Mouse (Mus musculus) hindbrain, embryonic 10.5 days (tissue): Measurements from ENCODE around the gene Pold1. TPM values are rescaled to one million over a fixed set of nuclear protein-coding genes. Genes with fewer than 3 reads are reported as not detected.
A peak's percentile ranks its signal among the peaks of the same experiment; 100 is the strongest.

Experiments
- DNase-seq: peaks from one replicate; pipeline ENCODE4 v3.0.0-alpha.2; 2017; ENCODE audit warnings: low spot score
- H3K27ac ChIP-seq: fragments of 300-500 bp; sonication (generic); 2 replicates; pipeline ENCODE4 v1.5.1; 2016; ENCODE audit warnings: mild to moderate bottlenecking, moderate library complexity
- H3K27me3 ChIP-seq: fragments of 300-500 bp; sonication (generic); 2 replicates; pipeline ENCODE4 v1.6.1; 2016; ENCODE audit warnings: mild to moderate bottlenecking; ENCODE audit not compliant: poor library complexity, insufficient read depth, severe bottlenecking
- H3K36me3 ChIP-seq: fragments of 300-500 bp; sonication (generic); 2 replicates; pipeline ENCODE4 v1.6.1; 2016; ENCODE audit warnings: mild to moderate bottlenecking, moderate library complexity
- H3K4me1 ChIP-seq: fragments of 300-500 bp; sonication (generic); replicated peaks from 2 replicates; pipeline ENCODE4 v1.6.1; 2016; ENCODE audit warnings: mild to moderate bottlenecking
- H3K4me3 ChIP-seq: fragments of 300-500 bp; sonication (generic); 2 replicates; pipeline ENCODE4 v1.5.1; 2016; ENCODE audit warnings: mild to moderate bottlenecking, moderate library complexity
- H3K9me3 ChIP-seq: fragments of 300-500 bp; sonication (generic); 2 replicates; pipeline ENCODE4 v1.6.1; 2016; ENCODE audit warnings: mild to moderate bottlenecking, moderate library complexity
- WGBS: fragments of 180-500 bp; shearing (Covaris S2); methylation state at CpG from one replicate; pipeline ENCODE4 v1.1.7; 2016; 5-methylcytosine and 5-hydroxymethylcytosine counted together
- polyA plus RNA-seq: library from polyadenylated mRNA; unstranded; fragments of >200 nt; fragmentation: Nextera tagmentation; extraction: Ambion mirVana; gene quantifications from 2 replicates; pipeline ENCODE4 v1.2.1, GENCODE M21; 2016

Pold1 gene
- polyA plus RNA-seq, 1 experiment from 2014 or later = 133 TPM

GRCm38 (mm10) chr7:44551731-44552130, 3.1 kb upstream of the Pold1 start:
- Histone ChIP-seq H3K4me3 (0 out of 2 replicates have a peak overlapping the region, but pooled peaks have one; percentile 9), H3K27ac (no peak overlapping the region), H3K27me3 (0 out of 2 replicates have a peak, but pooled peaks cover 3% of the 10 kb centered on the region), H3K36me3 (peaks cover 36% of the 10 kb centered on the region), H3K9me3 (0 out of 2 replicates have a peak, but pooled peaks cover under 1% of the 10 kb centered on the region), H3K4me1 (peaks cover 34% of the 10 kb centered on the region)
- 77% methylated on average over 22 of the region's 22 CpGs for WGBS
- DNase-seq = no peak

DNA sequence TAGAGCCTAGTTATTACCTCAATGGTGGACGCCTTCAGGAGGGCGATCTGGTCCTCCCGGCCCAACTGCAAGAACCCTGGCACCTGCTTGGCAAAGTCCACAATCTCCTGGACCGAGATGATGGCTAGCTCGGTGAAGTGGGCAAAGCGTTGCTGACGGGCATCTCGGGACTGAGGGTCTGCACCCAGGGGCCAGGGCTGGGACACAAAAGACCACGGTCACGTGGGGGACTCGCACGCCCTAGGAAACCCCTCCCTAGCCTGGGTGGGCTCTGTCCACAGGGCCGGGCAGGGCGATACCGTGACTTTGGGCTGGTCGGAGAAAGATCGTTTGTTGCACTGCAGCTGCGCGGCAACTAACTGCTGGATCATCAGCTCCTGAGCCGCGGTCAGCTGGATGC, 2.7 kb upstream of the Pold1 start:
- Histone ChIP-seq H3K27ac (no peak overlapping the region), H3K27me3 (0 out of 2 replicates have a peak, but pooled peaks cover 3% of the 10 kb centered on the region), H3K36me3 (peaks cover 41% of the 10 kb centered on the region), H3K4me3 (no peak overlapping the region), H3K4me1 (peaks cover 35% of the 10 kb centered on the region), H3K9me3 (0 out of 2 replicates have a peak, but pooled peaks cover 5% of the 10 kb centered on the region)
- 93% methylated on average over 21 of the region's 21 CpGs for WGBS
- DNase-seq = no peak

- WGBS = 96% methylated on average over 12 of the region's 12 CpGs
- DNase-seq = no peak
- Histone ChIP-seq H3K4me1 (peaks cover 35% of the 10 kb centered on the region), H3K27me3 (0 out of 2 replicates have a peak, but pooled peaks cover 3% of the 10 kb centered on the region), H3K36me3 (peaks cover 49% of the 10 kb centered on the region), H3K9me3 (peaks cover 8% of the 10 kb centered on the region), H3K27ac (no peak overlapping the region), H3K4me3 (no peak overlapping the region)
Observed at GRCm38 (mm10) chr7:44550409-44550678, 1.7 kb upstream of the Pold1 start.

DNA sequence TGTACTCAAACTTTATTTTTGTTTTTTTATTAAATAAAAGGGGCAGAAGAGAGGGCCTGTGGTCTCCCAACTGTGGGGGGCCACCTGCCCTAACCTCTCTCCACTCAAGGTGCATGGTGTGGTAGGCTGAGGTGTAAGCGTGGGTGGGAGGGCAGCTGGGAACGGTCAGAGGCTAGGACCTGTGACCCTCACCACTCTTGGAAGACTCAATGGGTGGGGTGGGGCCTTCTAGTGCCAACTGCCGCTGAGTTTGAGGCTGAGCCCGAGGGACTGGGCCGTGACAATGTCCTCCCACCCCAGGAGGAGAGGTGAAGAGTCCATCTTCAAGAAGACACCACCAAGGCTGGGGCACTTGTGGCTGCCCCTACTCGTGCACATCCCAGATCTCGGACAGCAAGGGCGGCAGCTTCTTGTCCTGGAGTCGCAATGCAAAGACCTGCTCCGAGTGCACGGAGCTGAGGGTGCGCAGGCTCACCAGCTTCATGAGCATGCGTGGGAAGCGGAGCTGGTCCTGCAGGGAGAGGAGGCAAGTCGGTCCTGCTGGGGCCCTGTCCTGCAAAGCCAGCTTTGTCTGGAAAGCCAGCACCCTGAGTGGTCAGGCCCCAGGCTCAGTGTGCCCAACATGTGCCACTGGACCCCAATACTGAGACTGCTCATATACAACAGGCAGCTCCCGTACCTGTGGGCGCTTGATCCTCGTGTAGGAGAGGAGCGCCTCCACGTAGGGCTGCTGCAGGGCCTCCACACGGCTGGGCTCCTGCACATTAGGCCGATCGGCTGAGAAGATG, 1.2 kb upstream of the Pold1 start:
- H3K27ac ChIP-seq = no peak overlapping the region
- H3K36me3 ChIP-seq = peaks cover 54% of the 10 kb centered on the region
- peaks cover 35% of the 10 kb centered on the region for H3K4me1 ChIP-seq
- no peak overlapping the region for H3K4me3 ChIP-seq
- 95% methylated on average over 23 of the region's 23 CpGs for WGBS
- H3K27me3 ChIP-seq = 0 out of 2 replicates have a peak, but pooled peaks cover 3% of the 10 kb centered on the region
- peaks cover 8% of the 10 kb centered on the region for H3K9me3 ChIP-seq
- no peak for DNase-seq

GRCm38 (mm10) chr7:44547725-44548124, 924 bp downstream of the Pold1 start:
- Histone ChIP-seq H3K27ac (peak overlapping the region; percentile 92), H3K4me1 (peaks cover 27% of the 10 kb centered on the region), H3K9me3 (peaks cover 8% of the 10 kb centered on the region), H3K4me3 (peak overlapping the region; percentile 75), H3K27me3 (0 out of 2 replicates have a peak, but pooled peaks cover 3% of the 10 kb centered on the region), H3K36me3 (peaks cover 68% of the 10 kb centered on the region)
- WGBS = 35% methylated on average over 5 of the region's 5 CpGs
- DNase-seq = no peak

DNA sequence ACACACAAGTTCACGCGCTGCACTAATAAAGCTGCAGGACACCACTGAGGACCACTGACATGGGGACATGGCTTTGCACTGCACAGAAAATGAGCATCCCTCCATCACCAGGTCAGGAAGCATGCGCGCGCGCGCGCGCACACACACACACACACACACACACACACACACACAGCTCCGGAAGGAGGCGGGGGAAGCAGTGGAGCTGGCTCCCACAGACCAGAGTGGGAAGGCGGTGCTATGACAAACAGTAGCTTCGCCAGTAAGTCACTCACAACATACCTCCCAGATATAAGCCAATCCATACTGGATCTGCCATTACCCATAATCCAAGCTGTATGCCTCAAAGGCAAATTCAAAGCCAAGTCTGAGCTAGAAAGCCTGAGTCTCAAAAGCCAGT, 1.6 kb downstream of the Pold1 start:
- Histone ChIP-seq H3K27ac (no peak overlapping the region), H3K27me3 (0 out of 2 replicates have a peak, but pooled peaks cover 3% of the 10 kb centered on the region), H3K36me3 (peaks cover 69% of the 10 kb centered on the region), H3K4me1 (peaks cover 20% of the 10 kb centered on the region), H3K9me3 (peaks cover 8% of the 10 kb centered on the region), H3K4me3 (peak overlapping the region; percentile 75)
- 99% methylated on average over 13 of the region's 13 CpGs for WGBS
- DNase-seq = no peak

DNA sequence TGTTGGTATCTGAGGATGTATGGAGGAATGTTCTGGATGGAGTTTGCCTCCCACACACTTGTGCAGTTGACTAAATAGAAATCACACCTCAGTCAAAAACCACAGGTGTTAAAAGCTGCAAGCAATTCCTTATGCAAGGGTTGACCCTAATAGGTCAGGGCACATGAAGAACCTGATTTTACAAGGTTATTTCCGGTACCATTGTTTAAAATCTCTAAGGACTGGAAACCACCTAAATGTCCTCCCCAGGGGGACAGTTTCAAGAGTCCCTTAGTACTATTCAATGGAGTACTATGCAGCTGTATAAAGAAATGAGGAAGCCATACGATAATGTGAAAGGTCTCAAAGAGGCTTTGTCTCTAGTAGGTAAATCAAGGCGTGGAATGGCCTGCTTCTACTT, 2.4 kb downstream of the Pold1 start:
- Histone ChIP-seq H3K27ac (no peak overlapping the region), H3K4me3 (no peak overlapping the region; the same call in 1 of the 2 replicates), H3K36me3 (peaks cover 69% of the 10 kb centered on the region), H3K27me3 (no peaks in the 10 kb centered on the region), H3K9me3 (peaks cover 8% of the 10 kb centered on the region), H3K4me1 (peaks cover 20% of the 10 kb centered on the region)
- WGBS = 93% methylated on average over 3 of the region's 3 CpGs
- no peak for DNase-seq

GRCm38 (mm10) chr7:44543071-44543470, 5.6 kb downstream of the Pold1 start:
- DNase-seq = no peak
- peaks cover 81% of the 10 kb centered on the region for H3K36me3 ChIP-seq
- no peak overlapping the region for H3K4me3 ChIP-seq
- WGBS = 81% methylated on average over 12 of the region's 12 CpGs
- H3K4me1 ChIP-seq = peaks cover 15% of the 10 kb centered on the region
- no peaks in the 10 kb centered on the region for H3K27me3 ChIP-seq
- peaks cover 8% of the 10 kb centered on the region for H3K9me3 ChIP-seq
- no peak overlapping the region for H3K27ac ChIP-seq

GRCm38 (mm10) chr7:44542555-44542954, 6.1 kb downstream of the Pold1 start:
- Histone ChIP-seq H3K4me1 (peaks cover 9% of the 10 kb centered on the region), H3K4me3 (no peak overlapping the region), H3K9me3 (peaks cover 8% of the 10 kb centered on the region), H3K27ac (no peak overlapping the region), H3K36me3 (peaks cover 86% of the 10 kb centered on the region), H3K27me3 (no peaks in the 10 kb centered on the region)
- WGBS = 93% methylated on average over 11 of the region's 11 CpGs
- no peak for DNase-seq

- DNase-seq = no peak
- Histone ChIP-seq H3K27ac (no peak overlapping the region), H3K4me1 (no peaks in the 10 kb centered on the region), H3K9me3 (no peaks in the 10 kb centered on the region), H3K36me3 (peaks cover 99% of the 10 kb centered on the region), H3K27me3 (no peaks in the 10 kb centered on the region), H3K4me3 (no peak overlapping the region)
- 92% methylated on average over 41 of the region's 41 CpGs for WGBS
Observed at GRCm38 (mm10) chr7:44538756-44539624, 9.7 kb downstream of the Pold1 start.

DNA sequence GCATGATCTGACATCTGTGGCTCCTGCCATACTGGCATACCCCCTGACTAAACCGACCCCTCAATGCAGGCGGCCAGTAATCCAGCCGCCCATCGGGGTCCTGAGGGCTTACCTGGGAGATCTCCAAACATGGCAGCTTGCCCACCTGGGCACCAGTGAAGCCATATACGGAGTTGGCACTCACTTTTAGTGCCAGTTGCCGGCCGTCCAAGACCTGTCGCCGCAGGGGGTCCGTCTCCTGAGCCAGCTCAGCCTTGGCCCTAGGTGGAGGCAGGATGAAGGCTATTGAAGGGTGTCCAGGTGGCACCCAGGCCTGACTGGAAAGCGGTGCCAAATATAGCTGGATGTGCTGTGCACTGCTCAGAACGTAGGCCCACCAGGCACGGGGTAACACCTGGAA, 11.2 kb downstream of the Pold1 start:
- Histone ChIP-seq H3K4me3 (no peak overlapping the region), H3K27me3 (no peaks in the 10 kb centered on the region), H3K27ac (no peak overlapping the region), H3K36me3 (peaks cover 100% of the 10 kb centered on the region), H3K9me3 (no peaks in the 10 kb centered on the region), H3K4me1 (0 out of 2 replicates have a peak, but pooled peaks cover under 1% of the 10 kb centered on the region)
- no peak for DNase-seq
- 93% methylated on average over 13 of the region's 13 CpGs for WGBS

GRCm38 (mm10) chr7:44537009-44537408, 11.6 kb downstream of the Pold1 start:
- WGBS = 90% methylated on average over 7 of the region's 7 CpGs
- no peak for DNase-seq
- Histone ChIP-seq H3K27me3 (no peaks in the 10 kb centered on the region), H3K9me3 (no peaks in the 10 kb centered on the region), H3K27ac (no peak overlapping the region), H3K36me3 (peaks cover 100% of the 10 kb centered on the region), H3K4me3 (no peak overlapping the region), H3K4me1 (0 out of 2 replicates have a peak, but pooled peaks cover 3% of the 10 kb centered on the region)

GRCm38 (mm10) chr7:44536590-44536968, 12.1 kb downstream of the Pold1 start:
- Histone ChIP-seq H3K27me3 (no peaks in the 10 kb centered on the region), H3K9me3 (no peaks in the 10 kb centered on the region), H3K4me1 (0 out of 2 replicates have a peak, but pooled peaks cover 3% of the 10 kb centered on the region), H3K36me3 (peaks cover 96% of the 10 kb centered on the region), H3K27ac (no peak overlapping the region), H3K4me3 (no peak overlapping the region)
- 92% methylated on average over 6 of the region's 6 CpGs for WGBS
- DNase-seq = no peak
